Mouse (Mus musculus): ENCODE results near the gene Kti12. TPM values are rescaled to one million over a fixed set of nuclear protein-coding genes. Genes with fewer than 3 reads are reported as not detected.

The Kti12 gene
- polyA plus RNA-seq, 1 experiment from 2014 or later, result 31.3 TPM

GRCm38 (mm10) chr4:108830698-108831097, 16.9 kb upstream of the Kti12 start:
- H3K9ac ChIP-seq (ENCODE audit: low read depth, low read length), result no peak overlapping the region
- H3K4me1 ChIP-seq (ENCODE audit: control insufficient read depth, insufficient read depth, low read length), result peaks cover 12% of the 10 kb centered on the region; the same call in 1 of the 2 replicates
- no peaks in the 10 kb centered on the region for H3K27me3 ChIP-seq (ENCODE audit: control insufficient read depth, insufficient read depth, low read length)
- H3K4me2 ChIP-seq, result peak overlapping the region; percentile 31; the same call in 1 of the 2 replicates
- WGBS (ENCODE audit: insufficient replicate concordance), result 85% methylated on average over 1 of the region's 1 CpGs
- H3K9me3 ChIP-seq (replicated peaks; ENCODE audit: control insufficient read depth, low read length), result no peaks in the 10 kb centered on the region
- no peak overlapping the region for H3K27ac ChIP-seq (ENCODE audit: low read depth, low read length)
- peaks cover 11% of the 10 kb centered on the region for H3K36me3 ChIP-seq (ENCODE audit: control insufficient read depth, insufficient read depth, low read length)
- H3K4me3 ChIP-seq (ENCODE audit: low read depth, low read length), result no peak overlapping the region
- no peak for ATAC-seq (replicated peaks; ENCODE audit: insufficient number of reproducible peaks, low FRiP score, low TSS enrichment)

- Histone ChIP-seq H3K27ac (ENCODE audit: low read depth, low read length) (peak within 1 kb of the TSS; percentile 98), H3K36me3 (ENCODE audit: control insufficient read depth, insufficient read depth, low read length) (peaks cover 4% of the 10 kb centered on the region; the same call in 1 of the 2 replicates), H3K27me3 (ENCODE audit: control insufficient read depth, insufficient read depth, low read length) (no peaks in the 10 kb centered on the region), H3K9ac (ENCODE audit: low read depth, low read length) (peak within 1 kb of the TSS; percentile 99), H3K4me2 (peak within 1 kb of the TSS; percentile 84), H3K9me3 (replicated peaks; ENCODE audit: control insufficient read depth, low read length) (no peaks in the 10 kb centered on the region), H3K4me3 (ENCODE audit: low read depth, low read length) (peak within 1 kb of the TSS; percentile 95), H3K4me1 (ENCODE audit: control insufficient read depth, insufficient read depth, low read length) (peaks cover 15% of the 10 kb centered on the region)
- WGBS (ENCODE audit: insufficient replicate concordance), result under 1% methylated on average over 64 of the region's 73 CpGs
- ATAC-seq (replicated peaks; ENCODE audit: insufficient number of reproducible peaks, low FRiP score, low TSS enrichment), result peak; percentile 94
Observed at GRCm38 (mm10) chr4:108832916-108833827, 14.4 kb upstream of the Kti12 start, which contains the start of gene Btf3l4. TSS of gene Btf3l4 (minus strand) at chr4:108833614.

GRCm38 (mm10) chr4:108833828-108834114, 13.8 kb upstream of the Kti12 start:
- Histone ChIP-seq H3K27me3 (ENCODE audit: control insufficient read depth, insufficient read depth, low read length) (no peaks in the 10 kb centered on the region), H3K4me1 (ENCODE audit: control insufficient read depth, insufficient read depth, low read length) (peaks cover 20% of the 10 kb centered on the region)
- 0% methylated on average over 6 of the region's 6 CpGs for WGBS (ENCODE audit: insufficient replicate concordance)

DNA sequence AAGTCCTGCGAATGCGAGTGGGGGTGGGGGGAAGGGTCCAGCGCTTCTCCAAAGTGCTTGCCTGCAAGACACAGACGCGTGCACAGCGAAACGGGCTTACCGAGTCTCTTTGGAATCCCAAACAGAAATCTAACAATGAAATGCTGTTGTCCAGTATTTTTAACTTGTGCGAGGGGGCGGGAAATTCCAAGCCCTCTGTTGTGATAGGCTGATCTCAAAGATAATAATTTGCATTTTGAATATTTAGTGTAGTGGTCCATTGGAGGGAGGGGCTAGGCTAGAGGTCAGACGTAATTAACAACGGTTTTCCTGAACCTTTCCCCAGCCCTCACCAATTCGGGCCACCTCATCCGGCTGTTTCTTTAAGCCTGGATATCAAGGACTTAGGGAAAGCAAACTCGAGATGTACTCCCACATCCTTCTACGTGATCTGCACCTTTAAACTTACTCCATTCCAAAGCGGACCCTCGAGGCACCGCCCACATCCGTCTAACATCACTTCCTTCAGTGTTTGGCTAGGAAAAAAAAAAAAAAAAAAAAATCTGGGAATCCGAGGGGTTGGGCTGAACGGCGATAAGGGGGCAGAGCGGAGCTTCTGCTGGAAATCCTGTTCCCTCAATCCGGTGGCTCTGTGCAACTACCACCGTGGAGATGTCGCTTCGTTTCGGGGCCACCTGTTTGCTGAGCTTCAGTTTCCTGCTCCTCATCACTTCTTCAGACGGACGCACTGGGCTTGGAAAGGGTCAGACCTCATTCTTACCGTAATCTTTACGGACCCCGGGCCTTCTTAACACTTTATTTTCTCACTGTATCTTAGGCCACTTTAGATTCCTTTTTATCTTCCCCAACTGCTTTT, 13.2 kb upstream of the Kti12 start, which contains the start of gene Txndc12:
Gene Txndc12 (plus strand): TSS at position 487 of the 856 bp plus-strand sequence.
- Histone ChIP-seq H3K9ac (ENCODE audit: low read depth, low read length) (peak within 1 kb of the TSS; percentile 99), H3K9me3 (replicated peaks; ENCODE audit: control insufficient read depth, low read length) (no peaks in the 10 kb centered on the region), H3K4me2 (peak within 1 kb of the TSS; percentile 84), H3K4me3 (ENCODE audit: low read depth, low read length) (peak within 1 kb of the TSS; percentile 95), H3K4me1 (ENCODE audit: control insufficient read depth, insufficient read depth, low read length) (peaks cover 20% of the 10 kb centered on the region), H3K36me3 (ENCODE audit: control insufficient read depth, insufficient read depth, low read length) (no peaks in the 10 kb centered on the region), H3K27me3 (ENCODE audit: control insufficient read depth, insufficient read depth, low read length) (no peaks in the 10 kb centered on the region), H3K27ac (ENCODE audit: low read depth, low read length) (peak within 1 kb of the TSS; percentile 98)
- peak; percentile 71 for ATAC-seq (replicated peaks; ENCODE audit: insufficient number of reproducible peaks, low FRiP score, low TSS enrichment)
- WGBS (ENCODE audit: insufficient replicate concordance), result under 1% methylated on average over 34 of the region's 34 CpGs

More at GRCm38 (mm10) chr4:108833828-108834114, 13.8 kb upstream of the Kti12 start:
- Histone ChIP-seq H3K27ac (ENCODE audit: low read depth, low read length) (peak overlapping the region; percentile 98), H3K4me2 (peak overlapping the region; percentile 84), H3K36me3 (ENCODE audit: control insufficient read depth, insufficient read depth, low read length) (peaks cover 3% of the 10 kb centered on the region; the same call in 1 of the 2 replicates), H3K9me3 (replicated peaks; ENCODE audit: control insufficient read depth, low read length) (no peaks in the 10 kb centered on the region), H3K4me3 (ENCODE audit: low read depth, low read length) (peak overlapping the region; percentile 95), H3K9ac (ENCODE audit: low read depth, low read length) (peak overlapping the region; percentile 99)
- ATAC-seq (replicated peaks; ENCODE audit: insufficient number of reproducible peaks, low FRiP score, low TSS enrichment), result no peak

DNA sequence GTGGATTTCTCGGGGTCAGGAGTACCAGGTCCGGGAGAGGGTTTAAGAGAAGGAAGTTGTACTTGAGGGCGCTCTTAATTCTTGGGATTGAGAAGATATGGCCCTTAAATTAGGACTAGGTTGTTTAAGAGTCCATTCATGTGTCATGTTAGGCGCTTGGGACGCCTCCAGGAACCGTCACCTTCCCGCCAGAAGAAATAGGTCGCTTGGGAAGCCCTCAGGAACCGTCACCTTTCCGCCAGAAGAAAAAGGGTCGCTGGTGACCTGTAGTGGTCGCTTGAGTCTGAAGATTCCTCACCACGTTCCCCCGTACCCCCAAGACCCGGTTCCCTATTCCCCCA, 12.6 kb upstream of the Kti12 start:
- H3K9me3 ChIP-seq (replicated peaks; ENCODE audit: control insufficient read depth, low read length), result no peaks in the 10 kb centered on the region
- ATAC-seq (replicated peaks; ENCODE audit: insufficient number of reproducible peaks, low FRiP score, low TSS enrichment), result no peak
- peak overlapping the region; percentile 84 for H3K4me2 ChIP-seq
- peak overlapping the region; percentile 98 for H3K27ac ChIP-seq (ENCODE audit: low read depth, low read length)
- under 1% methylated on average over 15 of the region's 15 CpGs for WGBS (ENCODE audit: insufficient replicate concordance)
- peak overlapping the region; percentile 95 for H3K4me3 ChIP-seq (ENCODE audit: low read depth, low read length)
- H3K9ac ChIP-seq (ENCODE audit: low read depth, low read length), result peak overlapping the region; percentile 99
- no peaks in the 10 kb centered on the region for H3K36me3 ChIP-seq (ENCODE audit: control insufficient read depth, insufficient read depth, low read length)
- no peaks in the 10 kb centered on the region for H3K27me3 ChIP-seq (ENCODE audit: control insufficient read depth, insufficient read depth, low read length)
- H3K4me1 ChIP-seq (ENCODE audit: control insufficient read depth, insufficient read depth, low read length), result peaks cover 20% of the 10 kb centered on the region

- peak overlapping the region; percentile 95 for H3K4me3 ChIP-seq (ENCODE audit: low read depth, low read length)
- H3K27me3 ChIP-seq (ENCODE audit: control insufficient read depth, insufficient read depth, low read length), result no peaks in the 10 kb centered on the region
- no peaks in the 10 kb centered on the region for H3K9me3 ChIP-seq (replicated peaks; ENCODE audit: control insufficient read depth, low read length)
- peaks cover 20% of the 10 kb centered on the region for H3K4me1 ChIP-seq (ENCODE audit: control insufficient read depth, insufficient read depth, low read length)
- peak overlapping the region; percentile 84 for H3K4me2 ChIP-seq
- H3K9ac ChIP-seq (ENCODE audit: low read depth, low read length), result peak overlapping the region; percentile 99
- WGBS (ENCODE audit: insufficient replicate concordance), result 59% methylated on average over 3 of the region's 3 CpGs
- H3K36me3 ChIP-seq (ENCODE audit: control insufficient read depth, insufficient read depth, low read length), result no peaks in the 10 kb centered on the region
- peak overlapping the region; percentile 98 for H3K27ac ChIP-seq (ENCODE audit: low read depth, low read length)
- no peak for ATAC-seq (replicated peaks; ENCODE audit: insufficient number of reproducible peaks, low FRiP score, low TSS enrichment)
Observed at GRCm38 (mm10) chr4:108835496-108835895, 12.1 kb upstream of the Kti12 start.

DNA sequence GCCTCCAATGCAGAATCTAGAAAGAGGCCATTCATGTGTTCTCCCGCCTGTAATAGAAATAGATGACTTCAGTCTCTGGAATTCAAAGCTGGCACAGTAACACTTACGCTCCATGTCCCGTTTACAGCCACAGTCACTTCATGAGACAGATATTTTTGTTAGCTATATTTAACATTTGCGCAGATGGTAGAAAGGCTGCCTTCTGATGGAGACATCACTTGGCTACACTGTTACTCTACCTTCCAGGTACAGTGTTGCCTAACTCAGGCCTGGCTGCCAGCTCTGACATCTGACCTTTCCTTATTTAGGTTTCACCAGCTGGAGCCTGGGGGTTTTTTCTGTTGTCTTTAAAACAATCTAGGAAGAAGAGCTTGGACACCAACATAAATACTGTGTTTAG, 9.6 kb upstream of the Kti12 start:
- peaks cover 13% of the 10 kb centered on the region for H3K4me1 ChIP-seq (ENCODE audit: control insufficient read depth, insufficient read depth, low read length)
- no peaks in the 10 kb centered on the region for H3K9me3 ChIP-seq (replicated peaks; ENCODE audit: control insufficient read depth, low read length)
- H3K9ac ChIP-seq (ENCODE audit: low read depth, low read length), result no peak overlapping the region
- no peak overlapping the region; the same call in 1 of the 2 replicates for H3K4me2 ChIP-seq
- 59% methylated on average over 4 of the region's 4 CpGs for WGBS (ENCODE audit: insufficient replicate concordance)
- no peaks in the 10 kb centered on the region for H3K27me3 ChIP-seq (ENCODE audit: control insufficient read depth, insufficient read depth, low read length)
- no peak for ATAC-seq (replicated peaks; ENCODE audit: insufficient number of reproducible peaks, low FRiP score, low TSS enrichment)
- H3K4me3 ChIP-seq (ENCODE audit: low read depth, low read length), result no peak overlapping the region
- peak overlapping the region; percentile 31 for H3K27ac ChIP-seq (ENCODE audit: low read depth, low read length)
- no peaks in the 10 kb centered on the region for H3K36me3 ChIP-seq (ENCODE audit: control insufficient read depth, insufficient read depth, low read length)

- H3K9me3 ChIP-seq (replicated peaks; ENCODE audit: control insufficient read depth, low read length), result no peaks in the 10 kb centered on the region
- WGBS (ENCODE audit: insufficient replicate concordance), result 66% methylated on average over 7 of the region's 7 CpGs
- peaks cover 7% of the 10 kb centered on the region for H3K4me1 ChIP-seq (ENCODE audit: control insufficient read depth, insufficient read depth, low read length)
- H3K36me3 ChIP-seq (ENCODE audit: control insufficient read depth, insufficient read depth, low read length), result no peaks in the 10 kb centered on the region
- no peak overlapping the region for H3K9ac ChIP-seq (ENCODE audit: low read depth, low read length)
- no peaks in the 10 kb centered on the region for H3K27me3 ChIP-seq (ENCODE audit: control insufficient read depth, insufficient read depth, low read length)
- ATAC-seq (replicated peaks; ENCODE audit: insufficient number of reproducible peaks, low FRiP score, low TSS enrichment), result no peak
- no peak overlapping the region for H3K4me2 ChIP-seq
- no peak overlapping the region for H3K27ac ChIP-seq (ENCODE audit: low read depth, low read length)
- no peak overlapping the region for H3K4me3 ChIP-seq (ENCODE audit: low read depth, low read length)
Observed at GRCm38 (mm10) chr4:108841920-108842578, 5.5 kb upstream of the Kti12 start.

Measured in heart, embryonic 11.5 days (tissue).